Mouse (Mus musculus): Measurements from ENCODE around the gene Hnrnpab. TPM values are rescaled to one million over a fixed set of nuclear protein-coding genes. Genes with fewer than 3 reads are reported as not detected.
A peak's percentile ranks its signal among the peaks of the same experiment; 100 is the strongest.

The Hnrnpab gene
- polyA plus RNA-seq, 1 experiment from 2014 or later: 874 TPM

DNA sequence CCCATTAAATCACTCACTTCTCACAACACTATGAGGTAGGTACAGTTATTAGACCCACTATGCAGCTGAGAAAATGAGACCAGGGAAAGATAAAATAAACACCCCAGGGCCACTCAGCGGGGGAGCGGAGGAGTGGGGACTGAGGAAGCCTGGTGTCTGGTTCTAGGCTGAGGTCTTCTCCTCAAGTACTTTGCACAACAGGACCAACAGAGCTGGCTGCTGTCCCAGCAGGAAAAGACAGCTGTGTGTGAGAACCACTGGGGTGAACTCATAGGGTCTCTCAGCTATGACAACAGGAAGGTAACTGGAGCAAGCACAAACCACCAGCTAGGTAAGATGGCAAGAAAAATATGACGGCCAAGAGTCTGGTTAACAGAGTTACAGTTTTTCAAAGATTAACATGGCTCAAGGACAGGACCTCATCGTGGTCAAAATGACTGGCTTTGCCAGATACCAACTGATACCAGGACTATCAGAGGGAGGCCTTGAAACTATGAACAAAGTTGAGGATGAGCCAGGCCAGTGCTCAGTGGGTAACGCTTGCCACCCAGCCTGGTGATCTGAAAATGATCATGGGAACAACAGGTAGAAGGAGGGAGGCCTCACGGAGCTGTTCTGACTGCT, 25.6 kb upstream of the Hnrnpab start:
- 87% methylated on average over 6 of the region's 6 CpGs for WGBS
- H3K27me3 ChIP-seq: no peaks in the 10 kb centered on the region
- no peak overlapping the region for H3K4me2 ChIP-seq
- no peak for ATAC-seq (ENCODE audit: low FRiP score)
- no peaks in the 10 kb centered on the region for H3K9me3 ChIP-seq
- H3K27ac ChIP-seq: no peak overlapping the region
- no peak overlapping the region for H3K4me3 ChIP-seq (replicated peaks)
- no peak overlapping the region for H3K9ac ChIP-seq
- H3K4me1 ChIP-seq: peaks cover 21% of the 10 kb centered on the region
- H3K36me3 ChIP-seq (replicated peaks): peaks cover 17% of the 10 kb centered on the region

- Histone ChIP-seq H3K4me1 (0 out of 2 replicates have a peak, but pooled peaks cover 6% of the 10 kb centered on the region), H3K9me3 (no peaks in the 10 kb centered on the region), H3K4me3 (replicated peaks) (no peak overlapping the region), H3K27ac (no peak overlapping the region), H3K4me2 (no peak overlapping the region), H3K9ac (no peak overlapping the region), H3K36me3 (replicated peaks) (peaks cover 42% of the 10 kb centered on the region), H3K27me3 (no peaks in the 10 kb centered on the region)
- 86% methylated on average over 15 of the region's 15 CpGs for WGBS
- ATAC-seq (ENCODE audit: low FRiP score): no peak
Observed at GRCm38 (mm10) chr11:51629651-51630314, 23.1 kb upstream of the Hnrnpab start.

DNA sequence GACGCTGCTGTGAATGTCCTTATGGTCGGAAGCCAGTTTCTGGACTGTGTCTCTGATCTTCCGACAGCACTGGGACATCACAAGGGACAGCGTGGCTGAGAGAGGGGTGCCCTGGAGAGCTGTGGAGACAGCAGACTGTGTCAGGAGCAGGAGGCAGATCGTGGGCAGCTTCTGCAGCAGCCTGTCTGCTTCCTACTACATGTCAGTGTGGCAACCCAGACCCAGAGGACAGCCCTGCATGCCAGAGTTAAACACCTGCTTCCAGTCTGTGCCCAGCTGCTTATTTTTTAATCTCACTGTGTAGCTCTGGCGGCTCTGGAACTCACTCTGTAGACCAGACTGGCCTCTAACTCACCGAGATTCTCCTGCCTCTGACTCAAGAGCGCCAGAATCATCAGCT, 21.3 kb upstream of the Hnrnpab start:
- no peaks in the 10 kb centered on the region for H3K9me3 ChIP-seq
- H3K4me2 ChIP-seq: no peak overlapping the region
- 0 out of 2 replicates have a peak overlapping the region, but pooled peaks have one; percentile 12 for H3K9ac ChIP-seq
- H3K36me3 ChIP-seq (replicated peaks): peaks cover 60% of the 10 kb centered on the region
- no peak for ATAC-seq (ENCODE audit: low FRiP score)
- H3K4me3 ChIP-seq (replicated peaks): no peak overlapping the region
- no peaks in the 10 kb centered on the region for H3K27me3 ChIP-seq
- H3K4me1 ChIP-seq: no peaks in the 10 kb centered on the region
- H3K27ac ChIP-seq: no peak overlapping the region
- WGBS: 89% methylated on average over 8 of the region's 8 CpGs

GRCm38 (mm10) chr11:51627425-51627824, 20.8 kb upstream of the Hnrnpab start:
- Histone ChIP-seq H3K9me3 (no peaks in the 10 kb centered on the region), H3K4me3 (replicated peaks) (no peak overlapping the region), H3K9ac (0 out of 2 replicates have a peak overlapping the region, but pooled peaks have one; percentile 12), H3K36me3 (replicated peaks) (peaks cover 65% of the 10 kb centered on the region), H3K4me2 (no peak overlapping the region), H3K27ac (no peak overlapping the region), H3K4me1 (no peaks in the 10 kb centered on the region), H3K27me3 (no peaks in the 10 kb centered on the region)
- ATAC-seq (ENCODE audit: low FRiP score): no peak
- 92% methylated on average over 9 of the region's 9 CpGs for WGBS

- H3K27ac ChIP-seq: no peak overlapping the region
- no peaks in the 10 kb centered on the region for H3K27me3 ChIP-seq
- 81% methylated on average over 5 of the region's 5 CpGs for WGBS
- no peak overlapping the region for H3K9ac ChIP-seq
- H3K4me3 ChIP-seq (replicated peaks): no peak overlapping the region
- H3K9me3 ChIP-seq: no peaks in the 10 kb centered on the region
- no peak for ATAC-seq (ENCODE audit: low FRiP score)
- no peak overlapping the region for H3K4me2 ChIP-seq
- H3K4me1 ChIP-seq: peaks cover 14% of the 10 kb centered on the region
- H3K36me3 ChIP-seq (replicated peaks): peaks cover 77% of the 10 kb centered on the region
Observed at GRCm38 (mm10) chr11:51625187-51625820, 18.7 kb upstream of the Hnrnpab start.

GRCm38 (mm10) chr11:51622971-51623491, 16.4 kb upstream of the Hnrnpab start:
- Histone ChIP-seq H3K27me3 (no peaks in the 10 kb centered on the region), H3K4me3 (replicated peaks) (no peak overlapping the region), H3K4me2 (no peak overlapping the region), H3K9me3 (no peaks in the 10 kb centered on the region), H3K27ac (no peak overlapping the region), H3K4me1 (peaks cover 17% of the 10 kb centered on the region), H3K36me3 (replicated peaks) (peaks cover 67% of the 10 kb centered on the region), H3K9ac (no peak overlapping the region)
- WGBS: 88% methylated on average over 7 of the region's 7 CpGs
- no peak for ATAC-seq (ENCODE audit: low FRiP score)

- WGBS: 88% methylated on average over 2 of the region's 2 CpGs
- ATAC-seq (ENCODE audit: low FRiP score): no peak
- Histone ChIP-seq H3K27me3 (no peaks in the 10 kb centered on the region), H3K4me3 (replicated peaks) (no peak overlapping the region), H3K4me2 (no peak overlapping the region), H3K4me1 (peaks cover 17% of the 10 kb centered on the region), H3K9ac (peak overlapping the region; percentile 7; the same call in 1 of the 2 replicates), H3K9me3 (no peaks in the 10 kb centered on the region), H3K27ac (no peak overlapping the region), H3K36me3 (replicated peaks) (peaks cover 55% of the 10 kb centered on the region)
Observed at GRCm38 (mm10) chr11:51621776-51622175, 15.1 kb upstream of the Hnrnpab start.

DNA sequence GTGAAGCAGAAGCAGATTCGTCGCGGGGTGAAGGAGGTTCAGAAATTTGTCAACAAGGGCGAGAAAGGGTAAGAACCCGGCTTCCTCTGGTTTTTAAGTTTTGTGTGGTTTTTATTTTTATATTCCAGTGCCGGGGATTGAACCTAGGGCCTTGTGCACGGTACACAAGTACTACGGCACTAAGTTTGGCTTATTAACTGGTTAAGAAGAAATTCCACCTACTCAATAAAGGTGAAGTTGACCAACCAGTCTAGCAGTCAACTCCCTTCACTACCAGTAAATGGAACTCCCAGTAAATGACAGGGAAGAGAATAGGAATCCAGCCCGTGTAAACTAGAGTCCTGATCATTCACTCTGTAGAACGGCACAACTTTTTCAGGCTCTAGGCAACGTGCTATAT, 13.4 kb upstream of the Hnrnpab start:
- no peak for ATAC-seq (ENCODE audit: low FRiP score)
- WGBS: 3% methylated on average over 11 of the region's 11 CpGs
- Histone ChIP-seq H3K4me3 (replicated peaks) (peak overlapping the region; percentile 85), H3K36me3 (replicated peaks) (peaks cover 38% of the 10 kb centered on the region), H3K27ac (no peak overlapping the region), H3K27me3 (no peaks in the 10 kb centered on the region), H3K4me2 (peak overlapping the region; percentile 73), H3K9me3 (no peaks in the 10 kb centered on the region), H3K9ac (peak overlapping the region; percentile 72), H3K4me1 (peaks cover 26% of the 10 kb centered on the region)

DNA sequence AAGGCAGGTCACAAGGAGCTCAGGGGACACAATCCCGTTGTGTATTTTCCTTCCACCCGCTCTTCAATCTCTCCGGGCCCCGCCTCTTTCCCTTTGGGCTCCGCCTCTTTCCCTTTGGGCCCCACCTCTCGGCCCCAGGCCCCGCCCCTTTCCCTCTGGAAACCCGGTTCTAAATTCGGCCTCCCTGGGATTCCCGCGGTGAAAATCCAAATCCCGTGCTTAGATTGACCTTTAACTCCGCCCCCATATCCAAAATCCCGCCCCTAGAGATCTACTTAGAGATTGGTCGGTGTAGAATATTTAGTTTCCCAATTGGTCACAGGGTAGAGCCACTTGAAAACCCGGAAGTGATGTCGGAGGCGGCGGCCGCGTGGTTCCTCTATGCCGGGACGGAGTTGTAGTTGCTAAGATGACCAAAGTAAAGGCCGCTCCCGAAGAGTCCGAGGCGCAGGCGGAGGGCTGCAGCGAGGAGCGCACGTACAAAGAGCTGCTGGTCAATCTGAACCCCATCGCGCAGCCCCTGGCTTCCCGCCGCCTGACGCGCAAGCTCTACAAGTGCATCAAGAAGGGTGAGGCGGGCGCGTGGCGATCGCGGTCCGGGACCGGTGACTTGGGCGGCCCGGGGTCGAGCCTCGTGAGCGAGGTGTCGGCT, 12.9 kb upstream of the Hnrnpab start, which contains the start of gene Nhp2:
TSS of gene Nhp2 (plus strand) at position 327 of the 652 bp plus-strand sequence.
- H3K9me3 ChIP-seq: no peaks in the 10 kb centered on the region
- H3K9ac ChIP-seq: peak within 1 kb of the TSS; percentile 72
- under 1% methylated on average over 51 of the region's 51 CpGs for WGBS
- H3K4me1 ChIP-seq: peaks cover 27% of the 10 kb centered on the region
- ATAC-seq (ENCODE audit: low FRiP score): peak; percentile 94
- H3K27ac ChIP-seq: no peak within 1 kb of the TSS
- peak within 1 kb of the TSS; percentile 73 for H3K4me2 ChIP-seq
- H3K4me3 ChIP-seq (replicated peaks): peak within 1 kb of the TSS; percentile 85
- peaks cover 3% of the 10 kb centered on the region; the same call in 1 of the 2 replicates for H3K27me3 ChIP-seq
- peaks cover 32% of the 10 kb centered on the region for H3K36me3 ChIP-seq (replicated peaks)

- H3K27me3 ChIP-seq: peaks cover 7% of the 10 kb centered on the region; the same call in 1 of the 2 replicates
- H3K36me3 ChIP-seq (replicated peaks): peaks cover 27% of the 10 kb centered on the region
- H3K4me3 ChIP-seq (replicated peaks): peak overlapping the region; percentile 85
- H3K27ac ChIP-seq: no peak overlapping the region
- peaks cover 27% of the 10 kb centered on the region for H3K4me1 ChIP-seq
- peak overlapping the region; percentile 72; the same call in 1 of the 2 replicates for H3K9ac ChIP-seq
- H3K9me3 ChIP-seq: no peaks in the 10 kb centered on the region
- WGBS: 44% methylated on average over 8 of the region's 8 CpGs
- ATAC-seq (ENCODE audit: low FRiP score): peak; percentile 62
- peak overlapping the region; percentile 73 for H3K4me2 ChIP-seq
Observed at GRCm38 (mm10) chr11:51618894-51619408, 12.3 kb upstream of the Hnrnpab start.

DNA sequence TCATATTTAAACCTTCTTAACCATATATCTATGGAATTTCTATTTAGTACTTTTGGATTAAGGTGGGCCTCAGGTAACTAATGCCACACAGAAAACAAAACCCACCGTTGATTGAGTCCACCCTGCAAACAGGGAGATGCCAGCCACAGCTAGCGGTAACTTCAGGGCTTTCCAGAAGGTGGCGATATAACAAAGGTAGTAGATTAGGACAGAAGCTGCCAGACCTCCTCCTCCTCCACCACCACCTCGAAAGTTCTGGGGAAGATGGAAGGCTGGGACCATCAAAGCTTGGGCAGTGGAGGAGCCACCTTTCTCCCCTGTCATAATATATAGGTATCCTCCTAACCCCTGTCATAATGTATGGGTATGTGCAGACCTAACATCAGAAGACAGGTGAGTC, 11.0 kb upstream of the Hnrnpab start:
- H3K4me3 ChIP-seq (replicated peaks): no peak overlapping the region
- WGBS: 7% methylated on average over 4 of the region's 4 CpGs

More for the DNA sequence above, 11.0 kb upstream of the Hnrnpab start:
- Histone ChIP-seq H3K9me3 (no peaks in the 10 kb centered on the region), H3K36me3 (replicated peaks) (peaks cover 14% of the 10 kb centered on the region), H3K27ac (no peak overlapping the region), H3K4me1 (peaks cover 27% of the 10 kb centered on the region), H3K9ac (no peak overlapping the region), H3K27me3 (peaks cover 7% of the 10 kb centered on the region; the same call in 1 of the 2 replicates), H3K4me2 (no peak overlapping the region)
- ATAC-seq (ENCODE audit: low FRiP score): no peak
